Mouse (Mus musculus) hindbrain, embryonic 11.5 days (tissue): ENCODE measurements at regions not wholly inside any gene's neighbourhood (a gene's known extent, or its start where the extent isn't known, plus 50 kb on each side); places are given as distances from the start of the nearest gene placed in this dataset.

Source experiments
- ATAC-seq: fragments of 200-750 bp; cut with Nextera tagmentation; 2 replicates; pipeline ENCODE4 v1.8.0; 2017; ENCODE audit warnings: mild to moderate bottlenecking, moderate TSS enrichment, moderate library complexity; ENCODE audit not compliant: low FRiP score
- DNase-seq: peaks from one replicate; pipeline ENCODE4 v3.0.0-alpha.2; 2015; ENCODE audit warnings: low spot score
- H3K27ac ChIP-seq: fragments of 300-500 bp; sonication (generic); 2 replicates; pipeline ENCODE4 v1.5.1; 2014; ENCODE audit warnings: mild to moderate bottlenecking, low read depth, low read length
- H3K27me3 ChIP-seq: fragments of 300-500 bp; sonication (generic); 2 replicates; pipeline ENCODE4 v1.6.1; 2014; ENCODE audit warnings: mild to moderate bottlenecking, low read length, moderate library complexity, mixed read lengths; ENCODE audit not compliant: control insufficient read depth, insufficient read depth
- H3K36me3 ChIP-seq: fragments of 300-500 bp; sonication (generic); 2 replicates; pipeline ENCODE4 v1.6.1; 2014; ENCODE audit warnings: mild to moderate bottlenecking, low read length, moderate library complexity, mixed read lengths; ENCODE audit not compliant: control insufficient read depth, insufficient read depth
- H3K4me1 ChIP-seq: fragments of 300-500 bp; sonication (generic); replicated peaks from 2 replicates; pipeline ENCODE4 v1.6.1; 2014; ENCODE audit warnings: low read length, mixed read lengths; ENCODE audit not compliant: control insufficient read depth, insufficient read depth
- H3K4me2 ChIP-seq: fragments of 300-500 bp; sonication (generic); replicated peaks from 2 replicates; pipeline ENCODE4 v1.6.1; 2014; ENCODE audit warnings: mild to moderate bottlenecking, low read depth, low read length
- H3K4me3 ChIP-seq: fragments of 300-500 bp; sonication (generic); 2 replicates; pipeline ENCODE4 v1.5.1; 2014; ENCODE audit warnings: low read depth, low read length
- H3K9ac ChIP-seq: fragments of 300-500 bp; sonication (generic); 2 replicates; pipeline ENCODE4 v1.6.1; 2014; ENCODE audit warnings: low read depth, low read length
- H3K9me3 ChIP-seq: fragments of 300-500 bp; sonication (generic); 2 replicates; pipeline ENCODE4 v1.6.1; 2016; ENCODE audit warnings: low read length; ENCODE audit not compliant: control insufficient read depth
- WGBS: fragments of 180-500 bp; shearing (Covaris S2); extraction: QIAGEN DNeasy Blood & Tissue Kit; methylation state at CpG from one replicate; pipeline ENCODE4 v1.1.7; 2014; 5-methylcytosine and 5-hydroxymethylcytosine counted together

GRCm38 (mm10) chr10:70733956-70734355 lies 78.2 kb upstream of the Phyhipl start:
- no peak overlapping the region for H3K4me2 ChIP-seq
- DNase-seq: peak; percentile 25
- no peaks in the 10 kb centered on the region for H3K4me1 ChIP-seq
- ATAC-seq: no peak
- H3K27ac ChIP-seq: no peak overlapping the region
- H3K9ac ChIP-seq: no peak overlapping the region
- no peaks in the 10 kb centered on the region for H3K27me3 ChIP-seq
- H3K9me3 ChIP-seq: no peaks in the 10 kb centered on the region
- no peak overlapping the region for H3K4me3 ChIP-seq
- no peaks in the 10 kb centered on the region for H3K36me3 ChIP-seq
- 58% methylated on average over 12 of the region's 12 CpGs for whole genome bisulfite sequencing

DNA sequence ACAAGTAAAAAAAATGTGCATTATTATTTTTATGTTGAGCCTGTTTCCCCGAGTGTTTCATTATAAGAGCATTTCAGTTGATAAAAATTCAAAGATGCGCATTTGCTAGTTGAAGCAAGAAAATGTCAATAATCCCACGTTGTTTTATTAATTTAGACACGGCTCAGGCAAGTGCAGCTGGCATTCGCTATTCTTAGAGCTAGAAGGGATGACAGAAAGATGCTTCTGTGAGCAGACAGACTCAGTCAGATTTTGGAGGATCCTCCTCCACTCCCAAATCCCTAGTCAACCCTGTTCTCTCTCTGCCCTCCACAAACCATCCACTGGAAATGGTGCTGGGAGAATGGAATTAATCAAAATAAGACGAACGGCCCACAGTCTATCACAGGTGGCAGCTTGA lies 77.7 kb upstream of the Phyhipl start:
- Histone ChIP-seq H3K4me2 (no peak overlapping the region), H3K4me3 (no peak overlapping the region), H3K36me3 (no peaks in the 10 kb centered on the region), H3K9ac (no peak overlapping the region), H3K4me1 (no peaks in the 10 kb centered on the region), H3K9me3 (no peaks in the 10 kb centered on the region), H3K27me3 (no peaks in the 10 kb centered on the region), H3K27ac (no peak overlapping the region)
- DNase-seq (no peak), ATAC-seq (no peak)
- WGBS: 75% methylated on average over 7 of the region's 7 CpGs

GRCm38 (mm10) chr10:70725091-70725490 lies 69.3 kb upstream of the Phyhipl start:
- no peak overlapping the region for H3K27ac ChIP-seq
- H3K27me3 ChIP-seq: no peaks in the 10 kb centered on the region
- H3K4me3 ChIP-seq: no peak overlapping the region
- H3K36me3 ChIP-seq: no peaks in the 10 kb centered on the region
- no peak overlapping the region for H3K4me2 ChIP-seq
- ATAC-seq (no peak), DNase-seq (no peak)
- 92% methylated on average over 3 of the region's 3 CpGs for WGBS
- no peak overlapping the region for H3K9ac ChIP-seq
- H3K4me1 ChIP-seq: no peaks in the 10 kb centered on the region
- no peaks in the 10 kb centered on the region for H3K9me3 ChIP-seq

- Histone ChIP-seq H3K4me3 (no peak overlapping the region), H3K36me3 (no peaks in the 10 kb centered on the region), H3K9me3 (no peaks in the 10 kb centered on the region), H3K27ac (no peak overlapping the region), H3K27me3 (no peaks in the 10 kb centered on the region), H3K4me2 (no peak overlapping the region), H3K9ac (no peak overlapping the region), H3K4me1 (no peaks in the 10 kb centered on the region)
- 87% methylated on average over 2 of the region's 2 CpGs for WGBS
- no peak for ATAC-seq
- DNase-seq: no peak
These were observed 67.0 kb upstream of the Phyhipl start for GRCm38 (mm10) chr10:70722783-70723182.

DNA sequence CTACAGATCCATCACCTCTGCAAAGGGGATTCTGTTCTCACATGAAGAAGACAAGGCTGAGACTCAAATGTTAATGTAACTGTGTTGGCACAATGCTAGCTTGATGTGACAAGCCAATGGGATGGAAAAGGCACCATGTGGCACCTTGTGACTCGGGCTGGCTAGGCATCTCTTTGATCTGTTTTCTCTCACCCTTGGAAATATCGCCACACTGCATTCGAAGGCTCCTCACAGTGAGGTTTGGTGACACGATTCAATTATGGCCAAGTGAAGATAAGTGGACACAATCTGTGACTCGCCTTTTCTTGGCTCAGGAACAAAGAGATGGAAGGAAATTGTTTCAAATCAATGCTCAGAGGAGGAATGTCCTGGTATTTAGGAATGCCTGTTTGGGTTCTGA lies 66.6 kb upstream of the Phyhipl start:
- no peaks in the 10 kb centered on the region for H3K9me3 ChIP-seq
- ATAC-seq (no peak), DNase-seq (no peak)
- H3K27ac ChIP-seq: no peak overlapping the region
- WGBS: 84% methylated on average over 5 of the region's 5 CpGs
- no peaks in the 10 kb centered on the region for H3K27me3 ChIP-seq
- H3K4me1 ChIP-seq: no peaks in the 10 kb centered on the region
- H3K4me2 ChIP-seq: no peak overlapping the region
- no peak overlapping the region for H3K9ac ChIP-seq
- no peaks in the 10 kb centered on the region for H3K36me3 ChIP-seq
- H3K4me3 ChIP-seq: no peak overlapping the region

DNA sequence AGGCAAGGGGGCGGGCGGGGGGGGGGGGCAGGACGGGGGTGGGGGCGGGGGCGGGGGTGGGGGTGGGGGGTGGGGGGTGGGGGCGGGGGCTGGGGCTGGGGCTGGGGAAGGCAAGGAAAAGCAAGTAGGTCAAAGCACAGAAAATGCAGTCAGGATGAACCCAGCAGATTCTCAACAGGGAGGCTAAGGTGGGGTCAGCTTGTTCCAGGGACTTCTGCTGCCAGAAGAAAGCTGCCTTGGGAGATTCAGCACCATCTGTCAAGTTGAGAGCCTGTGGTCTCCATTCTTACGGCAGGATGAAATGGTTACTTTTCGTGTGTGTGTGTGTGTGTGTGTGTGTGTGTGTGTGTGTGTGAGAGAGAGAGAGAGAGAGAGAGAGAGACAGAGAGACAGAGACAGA lies 61.7 kb upstream of the Phyhipl start:
- Histone ChIP-seq H3K9me3 (no peaks in the 10 kb centered on the region), H3K4me1 (no peaks in the 10 kb centered on the region), H3K9ac (no peak overlapping the region), H3K4me2 (no peak overlapping the region), H3K4me3 (no peak overlapping the region), H3K27me3 (no peaks in the 10 kb centered on the region), H3K27ac (no peak overlapping the region), H3K36me3 (no peaks in the 10 kb centered on the region)
- WGBS: 21% methylated on average over 2 of the region's 8 CpGs
- DNase-seq (peak; percentile 12), ATAC-seq (no peak)

- H3K27ac ChIP-seq: no peak overlapping the region
- ATAC-seq (no peak), DNase-seq (peak; percentile 27)
- 0 out of 2 replicates have a peak overlapping the region, but pooled peaks have one; percentile 11 for H3K9ac ChIP-seq
- H3K4me3 ChIP-seq: no peak overlapping the region
- H3K27me3 ChIP-seq: no peaks in the 10 kb centered on the region
- H3K36me3 ChIP-seq: no peaks in the 10 kb centered on the region
- H3K9me3 ChIP-seq: no peaks in the 10 kb centered on the region
- no peak overlapping the region for H3K4me2 ChIP-seq
- 19% methylated on average over 6 of the region's 6 CpGs for WGBS
- no peaks in the 10 kb centered on the region for H3K4me1 ChIP-seq
These were observed 61.3 kb upstream of the Phyhipl start for GRCm38 (mm10) chr10:70717025-70717424.

DNA sequence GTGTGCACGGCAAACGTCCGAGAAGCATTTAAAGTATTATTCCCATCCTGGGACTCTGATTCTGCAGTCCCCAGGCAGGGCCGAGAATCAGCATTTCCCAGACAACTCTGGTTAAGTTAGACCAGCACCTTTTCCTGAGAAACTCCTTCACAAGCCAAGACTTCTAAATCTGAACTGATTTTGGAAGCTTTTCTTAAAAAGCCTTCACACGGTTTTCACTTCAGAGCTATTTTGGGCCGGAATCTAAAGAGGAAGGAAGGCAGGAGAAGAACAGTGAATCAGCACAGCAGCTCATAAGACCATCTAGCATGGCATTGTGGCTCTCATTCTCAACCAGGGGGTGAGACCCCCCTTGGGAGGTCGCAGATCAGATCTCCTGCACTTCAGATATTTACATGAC lies 57.5 kb upstream of the Phyhipl start:
- DNase-seq (no peak), ATAC-seq (no peak)
- Histone ChIP-seq H3K9ac (no peak overlapping the region), H3K4me3 (no peak overlapping the region), H3K27ac (no peak overlapping the region), H3K4me1 (no peaks in the 10 kb centered on the region), H3K27me3 (no peaks in the 10 kb centered on the region), H3K4me2 (no peak overlapping the region), H3K36me3 (no peaks in the 10 kb centered on the region), H3K9me3 (no peaks in the 10 kb centered on the region)
- 87% methylated on average over 7 of the region's 7 CpGs for WGBS

DNA sequence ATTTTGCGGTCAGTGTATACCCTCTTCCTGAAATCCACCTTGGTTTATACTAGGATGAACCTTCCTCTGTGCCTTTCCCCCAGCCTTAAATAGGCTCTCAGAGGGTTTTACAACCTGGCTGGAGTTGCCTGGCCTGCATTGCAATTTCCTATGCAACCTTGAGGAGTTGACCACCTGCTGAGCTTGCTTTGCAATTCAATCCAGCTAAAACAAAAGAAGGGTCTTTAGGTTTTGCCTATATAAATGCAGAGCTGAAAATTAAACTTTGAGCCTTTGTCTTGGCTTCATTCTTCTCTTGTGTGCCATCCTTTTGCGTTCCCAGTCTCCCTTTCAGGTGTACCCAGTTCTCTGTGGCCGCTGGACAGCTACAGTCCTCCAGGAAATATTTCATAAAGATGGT lies 53.0 kb upstream of the Phyhipl start:
- WGBS: 42% methylated on average over 3 of the region's 3 CpGs
- H3K4me2 ChIP-seq: no peak overlapping the region
- no peaks in the 10 kb centered on the region for H3K36me3 ChIP-seq
- DNase-seq: no peak
- no peaks in the 10 kb centered on the region for H3K4me1 ChIP-seq
- H3K9ac ChIP-seq: no peak overlapping the region
- H3K4me3 ChIP-seq: no peak overlapping the region
- no peak for ATAC-seq
- H3K27ac ChIP-seq: no peak overlapping the region
- no peaks in the 10 kb centered on the region for H3K9me3 ChIP-seq
- no peaks in the 10 kb centered on the region for H3K27me3 ChIP-seq
